Mouse (Mus musculus) thymus, adult 2 months (tissue): Measurements from ENCODE around the gene Txndc11. TPM values are rescaled to one million over a fixed set of nuclear protein-coding genes. Genes with fewer than 3 reads are reported as not detected.
A peak's percentile ranks its signal among the peaks of the same experiment; 100 is the strongest.
"Not testable (repeated sequence)": the region's sequence is repeated elsewhere in the genome, so short reads cannot be mapped to it uniquely, and the experiment has no call there.

Experiments used
- DNase-seq: peaks from one replicate; pipeline ENCODE4 v3.0.0; 2021
- H3K27ac ChIP-seq: fragments of 200-500 bp; 2 replicates; pipeline ENCODE4 v1.5.1; 2012; ENCODE audit warnings: low read length, control low read depth; ENCODE audit not compliant: control insufficient read depth, insufficient read depth
- H3K27me3 ChIP-seq: fragments of 200-500 bp; 2 replicates; pipeline ENCODE4 v1.6.1; 2012; ENCODE audit warnings: mild to moderate bottlenecking, low read length, moderate library complexity, mixed read lengths; ENCODE audit not compliant: control insufficient read depth, insufficient read depth
- H3K36me3 ChIP-seq: fragments of 200-500 bp; 2 replicates; pipeline ENCODE4 v1.6.1; 2012; ENCODE audit warnings: mild to moderate bottlenecking, low read length, moderate library complexity; ENCODE audit not compliant: control insufficient read depth, insufficient read depth
- H3K4me1 ChIP-seq: fragments of 200-500 bp; replicated peaks from 2 replicates; pipeline ENCODE4 v1.6.1; 2012; ENCODE audit warnings: low read length; ENCODE audit not compliant: control insufficient read depth, insufficient read depth
- H3K4me3 ChIP-seq: fragments of 200-500 bp; 2 replicates; pipeline ENCODE4 v1.5.1; 2012; ENCODE audit warnings: mild to moderate bottlenecking, low read length, control low read depth, moderate library complexity; ENCODE audit not compliant: control insufficient read depth, insufficient read depth
- CTCF ChIP-seq: fragments of 200-500 bp; IDR thresholded peaks from 2 replicates; pipeline ENCODE4 v1.5.1; 2012; ENCODE audit warnings: mild to moderate bottlenecking, control low read depth, low read length, moderate library complexity, borderline replicate concordance; ENCODE audit not compliant: control insufficient read depth, poor library complexity, insufficient read depth; ENCODE audit errors: extremely low read depth
- POLR2A ChIP-seq: fragments of 200-500 bp; IDR thresholded peaks from 2 replicates; pipeline ENCODE4 v1.6.1; 2012; ENCODE audit warnings: mild to moderate bottlenecking, low read length, control low read depth, moderate library complexity; ENCODE audit not compliant: control insufficient read depth, poor library complexity, insufficient read depth; ENCODE audit errors: extremely low read depth
- WGBS: fragments of 180-500 bp; shearing (Covaris S2); methylation state at CpG from one replicate; pipeline ENCODE4 v1.1.7; 2018; 5-methylcytosine and 5-hydroxymethylcytosine counted together
- polyA plus RNA-seq: library from polyadenylated mRNA; depleted of rRNA; stranded (reverse); fragments of >200 nt; gene quantifications from 2 replicates; pipeline ENCODE4 v1.2.3, GENCODE M21; 2012

Gene Txndc11
- polyA plus RNA-seq, 1 experiment, result 35.1 TPM

- Histone ChIP-seq H3K4me1 (peaks cover 12% of the 10 kb centered on the region), H3K4me3 (peak overlapping the region; percentile 18), H3K27ac (no peak overlapping the region), H3K27me3 (no peaks in the 10 kb centered on the region), H3K36me3 (no peaks in the 10 kb centered on the region)
- peak; percentile 61 for DNase-seq
- 4% methylated on average over 10 of the region's 10 CpGs for WGBS
- no peak for TF ChIP-seq CTCF
- TF ChIP-seq POLR2A, result no peak
Measured at GRCm38 (mm10) chr16:11174671-11175081, 40.2 kb upstream of the Txndc11 start.

- no peak for TF ChIP-seq POLR2A
- TF ChIP-seq CTCF, result no peak
- H3K4me1 ChIP-seq, result peaks cover 6% of the 10 kb centered on the region
- 92% methylated on average over 6 of the region's 6 CpGs for WGBS
- no peak overlapping the region for H3K4me3 ChIP-seq
- H3K27ac ChIP-seq, result no peak overlapping the region
- no peaks in the 10 kb centered on the region for H3K36me3 ChIP-seq
- H3K27me3 ChIP-seq, result no peaks in the 10 kb centered on the region
- DNase-seq, result no peak
Measured at GRCm38 (mm10) chr16:11171679-11172078, 37.2 kb upstream of the Txndc11 start.

- Histone ChIP-seq H3K27me3 (no peaks in the 10 kb centered on the region), H3K27ac (no peak overlapping the region), H3K4me3 (no peak overlapping the region), H3K36me3 (peaks cover 12% of the 10 kb centered on the region), H3K4me1 (0 out of 2 replicates have a peak, but pooled peaks cover 3% of the 10 kb centered on the region)
- WGBS, result 62% methylated on average over 2 of the region's 2 CpGs
- DNase-seq, result no peak
- TF ChIP-seq POLR2A (no peak), CTCF (no peak)
Measured at GRCm38 (mm10) chr16:11166431-11166830, 32.0 kb upstream of the Txndc11 start.

- WGBS, result 93% methylated on average over 3 of the region's 3 CpGs
Measured at GRCm38 (mm10) chr16:11164695-11165255, 30.3 kb upstream of the Txndc11 start.

GRCm38 (mm10) chr16:11157721-11158120 is 23.3 kb upstream of the Txndc11 start:
- H3K27me3 ChIP-seq, H3K4me3 ChIP-seq, H3K4me1 ChIP-seq: not testable (repeated sequence)
- Histone ChIP-seq H3K36me3 (peaks cover 44% of the 10 kb centered on the region), H3K27ac (peak overlapping the region; percentile 84)
- DNase-seq, result peak; percentile 70
- 8% methylated on average over 3 of the region's 3 CpGs for WGBS

More at GRCm38 (mm10) chr16:11164695-11165255, 30.3 kb upstream of the Txndc11 start:
- Histone ChIP-seq H3K4me3 (no peak overlapping the region), H3K27me3 (no peaks in the 10 kb centered on the region), H3K4me1 (no peaks in the 10 kb centered on the region), H3K36me3 (peaks cover 16% of the 10 kb centered on the region), H3K27ac (no peak overlapping the region)
- no peak for DNase-seq
- TF ChIP-seq CTCF (no peak), POLR2A (no peak)

GRCm38 (mm10) chr16:11154500-11154899 is 20.1 kb upstream of the Txndc11 start:
- no peaks in the 10 kb centered on the region for H3K27me3 ChIP-seq
- TF ChIP-seq CTCF (no peak), POLR2A (no peak)
- no peak for DNase-seq

GRCm38 (mm10) chr16:11143706-11144483 is 9.4 kb upstream of the Txndc11 start:
- not testable (repeated sequence) for H3K4me1 ChIP-seq, H3K27me3 ChIP-seq, H3K4me3 ChIP-seq, H3K27ac ChIP-seq
- DNase-seq, result peak; percentile 100
- WGBS, result 32% methylated on average over 56 of the region's 56 CpGs
- peaks cover 34% of the 10 kb centered on the region for H3K36me3 ChIP-seq

More at GRCm38 (mm10) chr16:11154500-11154899, 20.1 kb upstream of the Txndc11 start:
- H3K27ac ChIP-seq, result no peak overlapping the region
- no peak overlapping the region for H3K4me3 ChIP-seq
- H3K36me3 ChIP-seq, result peaks cover 57% of the 10 kb centered on the region
- peaks cover 2% of the 10 kb centered on the region; the same call in 1 of the 2 replicates for H3K4me1 ChIP-seq
